Mouse (Mus musculus) cerebellum, adult (tissue): ENCODE measurements around the gene Pcdh9.
A peak's percentile ranks its signal among the peaks of the same experiment; 100 is the strongest.

ENCODE experiments used
- ATAC-seq: cut with Nextera tagmentation; 2 replicates; pipeline ENCODE4 v1.9.2; 2017; ENCODE audit warnings: mild to moderate bottlenecking, moderate library complexity, mixed read lengths; ENCODE audit not compliant: insufficient number of reproducible peaks, low FRiP score, low TSS enrichment

The Pcdh9 gene

DNA sequence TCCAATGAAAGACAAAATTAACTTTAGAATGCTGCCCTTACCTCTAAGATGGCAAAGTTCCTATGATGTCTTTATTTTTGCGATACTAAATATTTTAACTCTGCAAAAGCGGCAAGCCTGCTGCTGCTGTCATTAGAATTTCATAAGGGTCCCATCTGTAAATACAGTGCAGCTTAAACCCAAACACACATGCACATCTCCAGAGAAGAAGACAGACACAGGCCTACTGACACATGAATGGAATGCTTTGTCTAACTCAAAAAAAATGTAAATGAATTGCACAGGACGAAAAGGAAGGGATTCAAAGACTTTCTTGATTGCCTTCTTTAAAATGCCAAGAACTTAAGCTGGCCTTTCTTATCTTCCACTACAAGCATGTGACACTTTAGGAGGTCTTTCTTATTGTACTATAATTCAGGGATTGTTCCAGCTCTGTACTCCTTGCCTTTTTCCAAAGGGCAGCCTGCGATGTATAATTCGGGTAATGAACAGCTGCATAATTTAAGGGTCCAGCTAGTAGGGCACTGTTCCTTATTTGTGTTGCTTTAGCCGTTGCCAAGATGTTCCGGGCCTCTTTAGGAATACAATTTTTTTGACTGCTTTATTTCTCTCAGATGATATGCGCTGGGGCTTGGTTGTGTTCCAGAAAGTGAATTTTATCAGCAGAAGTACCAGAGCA lies 823.6 kb downstream of the Pcdh9 start:
- no peak for ATAC-seq

DNA sequence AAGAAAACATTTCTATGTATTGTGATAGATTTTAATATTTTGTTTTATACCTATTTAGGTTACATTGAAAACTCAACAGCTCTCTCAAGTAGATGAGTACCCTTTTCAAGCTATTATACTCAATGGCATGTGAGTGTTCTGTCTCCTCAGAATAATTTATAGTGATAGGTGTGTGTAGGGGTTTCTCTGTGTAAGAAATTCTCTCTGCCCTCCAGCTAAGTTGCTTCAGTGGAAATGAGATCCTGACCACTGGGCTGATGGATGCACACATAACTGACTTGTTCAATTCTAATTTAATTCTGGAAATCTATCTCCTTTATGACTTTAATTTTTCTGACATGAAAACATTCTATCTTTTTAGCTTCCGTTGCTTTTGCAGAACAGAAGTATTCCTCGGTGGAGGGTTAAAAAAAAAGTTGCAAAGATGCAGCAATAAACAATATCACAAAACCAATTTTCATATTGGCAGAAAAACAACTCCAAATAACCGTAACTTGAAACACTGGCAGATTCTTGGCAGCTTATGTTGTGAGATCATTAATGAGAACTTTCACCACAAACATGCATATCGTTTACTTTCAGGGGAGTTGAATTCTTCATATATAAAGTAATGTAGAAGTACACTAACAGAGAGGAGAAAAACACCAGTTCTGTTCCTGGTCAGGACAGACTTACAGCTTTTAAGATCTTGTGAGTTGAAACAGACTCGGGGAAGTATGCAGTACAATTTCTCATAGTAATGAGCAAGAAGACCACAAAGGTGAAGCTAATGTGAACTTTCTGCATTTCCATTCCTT lies 828.5 kb downstream of the Pcdh9 start:
- ATAC-seq = no peak

DNA sequence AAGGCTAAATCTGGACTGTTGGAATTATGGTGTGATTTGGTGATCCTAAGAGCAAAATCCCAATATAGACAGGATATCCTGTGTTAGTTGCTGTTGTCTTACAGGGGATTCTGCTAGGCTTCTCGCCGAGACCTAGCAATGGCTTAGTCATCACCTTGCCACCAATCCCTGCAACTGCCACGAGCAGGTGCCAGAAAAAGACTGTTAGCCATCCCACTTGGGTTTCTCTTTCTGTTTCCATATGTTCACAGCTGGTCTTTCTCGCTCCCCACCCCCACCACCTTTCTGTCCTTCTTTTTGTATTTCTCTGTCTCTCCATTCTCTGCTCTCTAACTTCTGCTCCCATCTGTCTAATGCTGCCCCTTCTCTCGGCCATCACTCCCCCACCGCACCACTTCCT lies 831.7 kb downstream of the Pcdh9 start:
- no peak for ATAC-seq

DNA sequence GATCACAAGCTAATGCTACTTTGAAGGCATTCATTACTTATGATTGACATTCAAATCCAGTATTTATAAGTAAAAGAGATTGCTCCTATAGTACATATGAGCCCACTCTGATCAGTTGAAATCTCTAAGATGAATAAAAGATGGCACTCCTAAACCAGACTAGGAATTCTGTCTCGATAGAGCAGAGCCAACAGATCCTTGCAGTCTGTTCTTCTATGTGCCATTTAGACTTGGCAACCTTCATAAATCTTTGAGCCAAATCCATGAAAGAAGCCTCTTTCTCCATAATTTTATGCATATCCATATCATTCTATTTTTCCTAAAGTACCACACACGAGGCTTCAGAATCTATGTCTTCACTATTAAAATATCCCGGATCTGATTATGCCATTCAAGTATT lies 834.5 kb downstream of the Pcdh9 start:
- ATAC-seq = no peak

DNA sequence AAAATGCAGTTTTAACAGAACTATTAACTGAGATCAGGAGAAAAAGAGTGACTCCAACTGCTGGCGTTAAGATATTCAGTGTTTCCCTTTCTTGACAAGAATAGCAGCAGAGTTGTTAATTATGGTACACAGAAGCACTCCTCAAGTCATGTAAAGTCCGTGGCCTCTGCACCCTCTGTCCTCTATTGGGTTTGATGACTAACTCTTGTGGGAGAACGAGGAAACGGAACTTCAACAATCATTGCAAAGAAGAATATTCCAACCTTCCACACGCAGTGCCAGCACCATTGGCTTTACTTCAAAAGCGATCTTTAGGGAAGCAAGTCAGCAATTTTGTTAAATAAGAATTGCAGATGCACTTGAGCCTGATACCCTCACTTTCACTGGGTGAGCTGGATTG lies 849.9 kb downstream of the Pcdh9 start:
- ATAC-seq = no peak

DNA sequence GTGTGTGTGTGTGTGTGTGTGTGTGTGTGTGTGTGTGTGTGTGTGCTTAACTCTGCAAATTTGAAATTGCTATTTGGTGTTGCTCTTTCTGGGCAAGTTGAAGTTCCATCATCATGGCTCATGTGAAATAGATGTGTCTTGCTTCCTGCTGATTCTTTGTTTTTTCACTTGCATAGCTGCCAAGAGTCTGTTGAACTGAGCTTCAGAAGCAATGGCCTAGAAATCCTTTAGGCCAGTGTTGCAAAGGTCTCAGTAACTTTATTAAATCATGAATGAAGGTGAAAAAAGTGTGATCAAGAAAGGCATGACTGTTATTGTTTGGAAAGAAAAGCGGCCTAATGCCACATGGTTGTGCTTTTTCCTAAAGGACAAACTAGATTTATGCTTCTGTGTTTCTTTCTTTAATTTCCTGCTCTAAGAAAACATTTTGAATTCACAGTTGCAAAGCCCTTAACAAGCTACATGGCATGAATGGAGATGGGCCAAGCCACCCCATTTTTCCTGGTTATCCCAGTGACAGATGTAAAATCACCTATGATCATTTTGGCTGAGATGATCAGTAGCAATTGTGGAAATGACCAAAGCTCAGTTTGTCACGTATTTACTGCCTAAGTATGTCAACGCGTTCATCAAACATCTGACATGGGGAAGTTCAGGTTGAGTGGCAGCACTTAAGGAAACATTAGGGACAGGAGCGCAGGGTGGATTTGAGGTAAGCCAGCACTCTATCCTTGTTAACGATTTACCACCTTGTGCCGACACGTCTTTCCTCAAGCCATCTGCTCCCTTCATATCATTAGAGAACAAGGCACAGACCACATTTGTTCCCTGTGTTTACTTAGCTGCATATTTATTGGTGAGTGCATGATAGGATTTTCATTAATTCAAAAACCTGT lies 850.9 kb downstream of the Pcdh9 start:
- ATAC-seq = peak; percentile 79

DNA sequence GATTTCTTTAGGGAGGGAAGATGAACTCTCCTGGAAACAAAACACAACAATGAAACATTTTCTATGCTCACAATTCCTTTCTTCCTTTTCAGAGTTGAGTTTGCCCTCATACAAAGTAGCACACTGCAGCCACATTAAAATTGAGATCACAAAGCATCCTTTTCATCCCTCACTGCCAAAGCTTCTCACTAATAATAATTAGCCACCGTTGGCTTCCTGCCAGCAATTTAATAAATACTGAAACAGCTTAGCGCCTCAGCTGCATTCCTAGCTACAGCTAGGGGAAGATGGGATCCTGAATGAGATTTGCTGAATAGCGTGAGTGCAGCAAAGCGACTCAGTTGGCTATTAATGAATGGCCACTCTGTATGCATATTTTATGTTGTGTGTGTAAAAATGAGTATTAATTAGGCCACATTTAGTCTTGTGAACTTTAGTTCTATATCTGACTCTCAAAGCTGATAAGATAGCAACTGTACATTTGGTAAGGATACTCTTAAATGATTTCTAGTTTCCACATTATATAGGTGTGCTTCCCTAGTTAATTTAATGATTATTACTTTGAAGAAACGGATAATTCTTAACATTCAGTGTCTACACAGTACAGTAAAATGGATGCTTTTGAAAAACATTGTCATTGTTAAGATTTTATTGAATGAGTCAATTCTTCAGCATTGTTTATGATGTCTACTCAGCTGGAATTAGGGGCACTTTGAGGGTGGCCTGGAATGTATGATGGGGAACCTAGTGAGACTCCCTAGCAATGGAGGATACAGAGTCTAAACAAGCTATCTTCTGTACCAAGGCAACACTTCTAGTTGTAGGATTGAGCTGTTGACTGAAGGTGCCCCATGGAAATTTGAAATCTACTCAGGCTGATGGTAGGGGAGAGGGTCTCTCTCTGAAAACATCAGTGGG lies 881.1 kb downstream of the Pcdh9 start:
- peak; percentile 61 for ATAC-seq
